Mouse (Mus musculus) lung, postnatal 0 days (tissue): ENCODE data around the gene Gm20388.

Experiments used
- CTCF ChIP-seq: IDR thresholded peaks from 2 replicates; pipeline ENCODE4 v1.5.1; 2016; ENCODE audit warnings: antibody characterized with exemption, mild to moderate bottlenecking
- EP300 ChIP-seq: IDR thresholded peaks from 2 replicates; pipeline ENCODE4 v1.6.1; 2016; ENCODE audit warnings: antibody characterized with exemption, mild to moderate bottlenecking, control low read depth

DNA sequence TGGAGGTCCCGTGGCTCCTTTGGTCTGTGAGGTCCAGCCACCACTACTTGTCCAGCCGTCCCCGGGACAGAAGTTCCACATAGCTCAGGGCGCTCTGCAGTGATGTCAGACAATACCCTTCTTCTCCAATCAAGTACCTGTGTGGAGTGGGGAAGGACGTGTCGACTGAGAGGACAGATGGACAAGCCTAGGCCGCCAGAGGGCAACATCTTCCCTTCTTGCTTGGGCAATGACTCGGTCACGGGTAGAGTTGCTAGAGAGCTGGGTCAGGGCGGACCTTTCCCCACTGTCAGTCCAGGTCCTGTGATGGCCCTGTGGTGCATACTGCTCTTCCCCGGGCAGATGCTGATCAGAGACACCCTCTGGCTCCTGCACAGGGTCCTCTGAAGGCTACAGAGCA is 3332.4 kb downstream of the Gm20388 start:
- TF ChIP-seq CTCF: no peak; the same call in 1 of the 2 replicates
- TF ChIP-seq EP300: no peak
